14 mouse cellular contexts compared by ENCODE assay signal in the genomic region with DNA sequence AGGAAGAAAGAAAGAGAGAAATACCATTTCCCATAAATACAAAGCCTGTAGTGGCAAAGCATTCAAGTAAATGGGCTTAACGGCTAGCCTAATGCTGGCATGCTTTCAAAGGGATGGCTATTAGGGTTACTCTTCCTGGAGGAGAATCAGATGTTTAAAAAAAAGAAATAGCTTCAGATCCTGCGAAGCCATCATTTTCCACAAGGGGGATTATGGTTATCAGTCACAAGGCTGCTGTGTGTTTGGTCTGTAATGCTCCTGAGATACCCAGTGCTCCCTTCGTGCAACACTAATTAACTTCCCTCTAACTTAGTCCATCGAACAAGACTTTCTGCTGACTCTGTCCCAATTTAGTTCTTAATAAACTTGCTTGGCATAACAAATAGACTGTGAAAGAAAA. TPM values are rescaled to one million over a fixed set of nuclear protein-coding genes. Genes with fewer than 3 reads are reported as not detected.
DNase-seq lines count a peak whose midpoint lies in the region; ATAC-seq lines count a peak whose summit lies in the region.
"Had no signal": no experiment of that assay in that cellular context is flagged by ENCODE, and none has a peak within 500 bp of the region (broad histone marks: within the 10 kb centered on the region; RNA-seq: fewer than 3 reads in every experiment).

No protein-coding gene starts in this region.

- no peaks in the 10 kb centered on the region for H3K27me3 ChIP-seq in hindbrain, embryonic 11.5 days (ENCODE audit: control insufficient read depth, insufficient read depth, low read length)
- 0 out of 2 replicates have a peak, but pooled peaks cover 4% of the 10 kb centered on the region for H3K27me3 ChIP-seq in hindbrain, embryonic 14.5 days (ENCODE audit: control insufficient read depth, insufficient read depth, low read length)

- ATAC-seq in hindbrain, embryonic 11.5 days (ENCODE audit: low FRiP score), result no peak
- no peak for ATAC-seq in hindbrain, embryonic 14.5 days (ENCODE audit: low FRiP score)
- ATAC-seq in granulocyte monocyte progenitor cell, adult 5-6 weeks (replicated peaks; ENCODE audit: poor library complexity, severe bottlenecking), result peak; percentile 49

- no peak overlapping the region for H3K4me3 ChIP-seq in hindbrain, embryonic 11.5 days (ENCODE audit: low read depth, low read length)
- H3K4me3 ChIP-seq in hindbrain, embryonic 14.5 days (replicated peaks; ENCODE audit: low read length), result no peak overlapping the region
- H3K4me3 ChIP-seq: myocyte had no signal

- H3K4me1 ChIP-seq in hindbrain, embryonic 11.5 days (replicated peaks; ENCODE audit: control insufficient read depth, insufficient read depth, low read length), result no peaks in the 10 kb centered on the region
- no peaks in the 10 kb centered on the region for H3K4me1 ChIP-seq in hindbrain, embryonic 14.5 days (replicated peaks; ENCODE audit: control insufficient read depth, insufficient read depth, low read length)

- H3K9me3 ChIP-seq in hindbrain, embryonic 11.5 days (ENCODE audit: control insufficient read depth, low read length), result no peaks in the 10 kb centered on the region
- H3K9me3 ChIP-seq in hindbrain, embryonic 14.5 days (ENCODE audit: control insufficient read depth, low read length), result no peaks in the 10 kb centered on the region

- H3K27ac ChIP-seq in hindbrain, embryonic 11.5 days (ENCODE audit: low read depth, low read length), result no peak overlapping the region
- H3K27ac ChIP-seq in hindbrain, embryonic 14.5 days, result no peak overlapping the region

- H3K9ac ChIP-seq in hindbrain, embryonic 11.5 days (ENCODE audit: low read depth, low read length), result no peak overlapping the region
- no peak overlapping the region for H3K9ac ChIP-seq in hindbrain, embryonic 14.5 days

- H3K4me2 ChIP-seq in hindbrain, embryonic 11.5 days (replicated peaks; ENCODE audit: low read depth, low read length), result no peak overlapping the region
- no peak overlapping the region for H3K4me2 ChIP-seq in hindbrain, embryonic 14.5 days (replicated peaks)

- DNase-seq in hindbrain, embryonic 11.5 days (ENCODE audit: low spot score), result peak; percentile 2
- no peak for DNase-seq in hindbrain, embryonic 14.5 days (ENCODE audit: low spot score)
- DNase-seq in 3T3-L1 (ENCODE audit: low read depth, low spot score), result peak; percentile 53
- peak; percentile 5 for DNase-seq in ES-CJ7 (ENCODE audit: low read depth, low spot score)
- DNase-seq in urinary bladder, postnatal 10 days (ENCODE audit: low spot score), result no peak
- no peak for DNase-seq in left cerebral cortex, adult 11 months (ENCODE audit: low spot score)
- DNase-seq in cerebellum, postnatal 4 days (ENCODE audit: low spot score in 2 of 2), result no peak
- DNase-seq: cerebellum, adult 9-11 months; heart, adult 11 months; heart, postnatal 36 days; kidney, adult 11 months; liver had no signal

- no peaks in the 10 kb centered on the region for H3K36me3 ChIP-seq in hindbrain, embryonic 11.5 days (ENCODE audit: control insufficient read depth, insufficient read depth, low read length)
- peaks cover 12% of the 10 kb centered on the region for H3K36me3 ChIP-seq in hindbrain, embryonic 14.5 days (replicated peaks; ENCODE audit: control insufficient read depth, insufficient read depth)

- WGBS in hindbrain, embryonic 11.5 days, result 75% methylated on average over 4 of the region's 4 CpGs
- 73% methylated on average over 4 of the region's 4 CpGs for WGBS in hindbrain, embryonic 14.5 days

RNA-seq across cellular contexts. Expression of gene Msl3, which starts 13.5 kb away (rescaled TPM):
- polyA plus RNA-seq in hindbrain, embryonic 11.5 days (2014; fragmentation: Nextera tagmentation; extraction: Ambion mirVana), result 28.3 and 36.9 TPM in 2 replicates
- polyA plus RNA-seq in hindbrain, embryonic 14.5 days (2014; fragmentation: Nextera tagmentation; extraction: Ambion mirVana), result 19.9 and 22.3 TPM in 2 replicates
- total RNA-seq in granulocyte monocyte progenitor cell, adult 5-6 weeks (2014; fragmentation: Nextera tagmentation), result 46.2 and 59.3 TPM in 2 replicates
- 77.7 and 126 TPM in 2 replicates for total RNA-seq in granulocyte monocyte progenitor cell, adult 5-6 weeks (2017)

Comparison
In these comparisons a context has a peak if more than half of its experiments do, and no peak if none do; other contexts are left out.
1. DNase-seq: peak in hindbrain, embryonic 11.5 days (single experiment), 3T3-L1 (single experiment) and ES-CJ7 (single experiment); none in hindbrain, embryonic 14.5 days (single experiment), urinary bladder, postnatal 10 days (single experiment), left cerebral cortex, adult 11 months (single experiment) and cerebellum, postnatal 4 days (0 of 2).